Mouse (Mus musculus) stomach, postnatal 0 days (tissue): Measurements from ENCODE around the gene Larp4. TPM values are rescaled to one million over a fixed set of nuclear protein-coding genes. Genes with fewer than 3 reads are reported as not detected.

ENCODE experiments used
- ATAC-seq: fragments of 200-750 bp; cut with Nextera tagmentation; 2 replicates; pipeline ENCODE4 v1.8.0; 2017; ENCODE audit not compliant: low FRiP score, low TSS enrichment
- DNase-seq: peaks from one replicate; pipeline ENCODE4 v3.0.0-alpha.2; 2016; ENCODE audit warnings: low spot score
- H3K27ac ChIP-seq: fragments of 300-500 bp; sonication (generic); replicated peaks from 2 replicates; pipeline ENCODE4 v1.5.1; 2014; ENCODE audit warnings: mild to moderate bottlenecking, control low read depth
- H3K27me3 ChIP-seq: fragments of 300-500 bp; sonication (generic); 2 replicates; pipeline ENCODE4 v1.6.1; 2014; ENCODE audit warnings: low read length; ENCODE audit not compliant: control insufficient read depth, insufficient read depth
- H3K36me3 ChIP-seq: fragments of 300-500 bp; sonication (generic); 2 replicates; pipeline ENCODE4 v1.6.1; 2014; ENCODE audit warnings: low read length, mixed read lengths; ENCODE audit not compliant: control insufficient read depth, insufficient read depth
- H3K4me1 ChIP-seq: fragments of 300-500 bp; sonication (generic); replicated peaks from 2 replicates; pipeline ENCODE4 v1.6.1; 2014; ENCODE audit warnings: antibody characterized with exemption; ENCODE audit not compliant: control insufficient read depth, insufficient read depth
- H3K4me2 ChIP-seq: fragments of 300-500 bp; sonication (generic); replicated peaks from 2 replicates; pipeline ENCODE4 v1.6.1; 2014; ENCODE audit warnings: low read depth, mild to moderate bottlenecking, control low read depth, moderate library complexity
- H3K4me3 ChIP-seq: fragments of 300-500 bp; sonication (generic); 2 replicates; pipeline ENCODE4 v1.5.1; 2014; ENCODE audit warnings: low read depth, low read length, control low read depth
- H3K9ac ChIP-seq: fragments of 300-500 bp; sonication (generic); 2 replicates; pipeline ENCODE4 v1.6.1; 2014; ENCODE audit warnings: mild to moderate bottlenecking, low read length, control low read depth, mixed read lengths
- H3K9me3 ChIP-seq: fragments of 300-500 bp; sonication (generic); 2 replicates; pipeline ENCODE4 v1.6.1; 2016; ENCODE audit warnings: low read length; ENCODE audit not compliant: control insufficient read depth
- CTCF ChIP-seq: IDR thresholded peaks from 2 replicates; pipeline ENCODE4 v1.5.1; 2016; ENCODE audit warnings: antibody characterized with exemption, low read depth, mild to moderate bottlenecking, moderate library complexity
- EP300 ChIP-seq: optimal IDR thresholded peaks from 2 replicates; pipeline ENCODE3; 2016; ENCODE audit warnings: antibody characterized with exemption
- WGBS: fragments of 180-500 bp; shearing (Covaris S2); extraction: QIAGEN DNeasy Blood & Tissue Kit; methylation state at CpG from one replicate; pipeline ENCODE4 v1.1.7; 2014; 5-methylcytosine and 5-hydroxymethylcytosine counted together
- polyA plus RNA-seq: library from polyadenylated mRNA; unstranded; fragments of >200 nt; fragmentation: Nextera tagmentation; extraction: Ambion mirVana; gene quantifications from 2 replicates; pipeline ENCODE4 v1.2.1, GENCODE M21; 2015

Gene Larp4
- polyA plus RNA-seq, 1 experiment from 2014 or later: 21.3 TPM

- 91% methylated on average over 6 of the region's 6 CpGs for WGBS
- Histone ChIP-seq H3K9ac (no peak overlapping the region), H3K27me3 (no peaks in the 10 kb centered on the region), H3K36me3 (peaks cover 16% of the 10 kb centered on the region), H3K4me1 (no peaks in the 10 kb centered on the region), H3K4me3 (no peak overlapping the region), H3K4me2 (no peak overlapping the region), H3K27ac (no peak overlapping the region), H3K9me3 (no peaks in the 10 kb centered on the region)
- TF ChIP-seq EP300: no peak
- TF ChIP-seq CTCF: no peak
- ATAC-seq (no peak), DNase-seq (no peak)
Observed at GRCm38 (mm10) chr15:99997114-99997804, 27.4 kb downstream of the Larp4 start.

GRCm38 (mm10) chr15:99999390-99999789, 29.5 kb downstream of the Larp4 start:
- ATAC-seq (no peak), DNase-seq (no peak)
- Histone ChIP-seq H3K9me3 (no peaks in the 10 kb centered on the region), H3K4me2 (no peak overlapping the region), H3K27me3 (no peaks in the 10 kb centered on the region), H3K4me1 (no peaks in the 10 kb centered on the region), H3K4me3 (no peak overlapping the region), H3K36me3 (peaks cover 17% of the 10 kb centered on the region; the same call in 1 of the 2 replicates), H3K9ac (no peak overlapping the region), H3K27ac (no peak overlapping the region)
- no peak for TF ChIP-seq EP300
- TF ChIP-seq CTCF: no peak
- WGBS: 98% methylated on average over 1 of the region's 1 CpGs

GRCm38 (mm10) chr15:100004677-100005273, 34.9 kb downstream of the Larp4 start:
- peaks cover 22% of the 10 kb centered on the region; the same call in 1 of the 2 replicates for H3K36me3 ChIP-seq
- H3K9ac ChIP-seq: no peak overlapping the region
- WGBS: 79% methylated on average over 7 of the region's 7 CpGs
- ATAC-seq (no peak), DNase-seq (no peak)
- no peak overlapping the region for H3K4me3 ChIP-seq
- H3K27ac ChIP-seq: no peak overlapping the region
- TF ChIP-seq EP300 (no peak), CTCF (no peak)
- H3K9me3 ChIP-seq: no peaks in the 10 kb centered on the region
- H3K27me3 ChIP-seq: no peaks in the 10 kb centered on the region
- H3K4me1 ChIP-seq: no peaks in the 10 kb centered on the region
- no peak overlapping the region for H3K4me2 ChIP-seq

- Histone ChIP-seq H3K4me3 (no peak overlapping the region), H3K36me3 (peaks cover 21% of the 10 kb centered on the region; the same call in 1 of the 2 replicates), H3K27ac (no peak overlapping the region), H3K9ac (no peak overlapping the region), H3K4me1 (no peaks in the 10 kb centered on the region), H3K4me2 (no peak overlapping the region), H3K27me3 (no peaks in the 10 kb centered on the region), H3K9me3 (no peaks in the 10 kb centered on the region)
- DNase-seq (no peak), ATAC-seq (no peak)
- TF ChIP-seq EP300 (no peak), CTCF (no peak)
Observed at GRCm38 (mm10) chr15:100006180-100006579, 36.3 kb downstream of the Larp4 start.

GRCm38 (mm10) chr15:100018280-100018899, 48.5 kb downstream of the Larp4 start:
- 81% methylated on average over 6 of the region's 6 CpGs for WGBS
- Histone ChIP-seq H3K9ac (no peak overlapping the region), H3K36me3 (no peaks in the 10 kb centered on the region), H3K27ac (no peak overlapping the region), H3K4me3 (no peak overlapping the region), H3K4me1 (no peaks in the 10 kb centered on the region), H3K9me3 (no peaks in the 10 kb centered on the region), H3K27me3 (no peaks in the 10 kb centered on the region), H3K4me2 (no peak overlapping the region)
- no peak for TF ChIP-seq CTCF
- TF ChIP-seq EP300: no peak
- DNase-seq (no peak), ATAC-seq (no peak)

- Histone ChIP-seq H3K4me3 (no peak overlapping the region), H3K36me3 (no peaks in the 10 kb centered on the region), H3K27me3 (no peaks in the 10 kb centered on the region), H3K4me2 (no peak overlapping the region), H3K4me1 (no peaks in the 10 kb centered on the region), H3K9ac (no peak overlapping the region), H3K9me3 (no peaks in the 10 kb centered on the region), H3K27ac (no peak overlapping the region)
- WGBS: 95% methylated on average over 1 of the region's 1 CpGs
- ATAC-seq (no peak), DNase-seq (no peak)
- no peak for TF ChIP-seq EP300
- no peak for TF ChIP-seq CTCF
Observed at GRCm38 (mm10) chr15:100021175-100021574, 51.3 kb downstream of the Larp4 start.
